Mouse (Mus musculus) lung, embryonic 15.5 days (tissue): ENCODE results near the gene Spesp1. TPM values are rescaled to one million over a fixed set of nuclear protein-coding genes. Genes with fewer than 3 reads are reported as not detected.

Source experiments
- microRNA-seq: library from miRNA; unstranded; fragments of <30 nt; microRNA quantifications from one replicate; pipeline ENCODE4, GENCODE M21; 2016
- polyA plus RNA-seq: library from polyadenylated mRNA; unstranded; fragments of >200 nt; fragmentation: Nextera tagmentation; extraction: Ambion mirVana; gene quantifications from 2 replicates; pipeline ENCODE4 v1.2.1, GENCODE M21; 2015

Gene Spesp1
- polyA plus RNA-seq, 1 experiment from 2014 or later, result not detected

Small RNA genes lying within 50 kb of the gene (microRNA-seq; reads per million reads assigned to microRNA genes)
- not detected for gene Gm25603

Other genes starting within 250 kb of the Spesp1 start
- 20.8 and 21.9 TPM in 2 replicates for gene Glce, start 159.6 kb downstream of the Spesp1 start, polyA plus RNA-seq
- gene Anp32a, start 59.1 kb upstream of the Spesp1 start, polyA plus RNA-seq, result 182 and 184 TPM in 2 replicates